Mouse (Mus musculus): ENCODE data around the gene Tff1.
A peak's percentile ranks its signal among the peaks of the same experiment; 100 is the strongest.

Tff1 gene

GRCm38 (mm10) chr17:31153785-31154184, 11.3 kb downstream of the Tff1 start:
- DNase-seq (ENCODE audit: low read depth, low spot score): no peak

- no peak for DNase-seq (ENCODE audit: low read depth, low spot score)
Observed at GRCm38 (mm10) chr17:31152966-31153499, 12.0 kb downstream of the Tff1 start.

- DNase-seq (ENCODE audit: low read depth, low spot score): no peak
Observed at GRCm38 (mm10) chr17:31152512-31152911, 12.6 kb downstream of the Tff1 start.

GRCm38 (mm10) chr17:31145998-31146397, 19.1 kb downstream of the Tff1 start:
- DNase-seq (ENCODE audit: low read depth, low spot score): no peak

GRCm38 (mm10) chr17:31144040-31145037, 20.7 kb downstream of the Tff1 start, which contains the start of gene Tff2:
TSS of gene Tff2 (minus strand) at chr17:31144282.
- DNase-seq (ENCODE audit: low read depth, low spot score): no peak

- no peak for DNase-seq (ENCODE audit: low read depth, low spot score)
Observed at GRCm38 (mm10) chr17:31142116-31142515, 23.0 kb downstream of the Tff1 start.

- DNase-seq (ENCODE audit: low read depth, low spot score): no peak
Observed at GRCm38 (mm10) chr17:31138398-31138797, 26.7 kb downstream of the Tff1 start.

GRCm38 (mm10) chr17:31136821-31137220, 28.3 kb downstream of the Tff1 start:
- DNase-seq (ENCODE audit: low read depth, low spot score): no peak

- no peak for DNase-seq (ENCODE audit: low read depth, low spot score)
Observed at GRCm38 (mm10) chr17:31136291-31136690, 28.8 kb downstream of the Tff1 start.

- DNase-seq (ENCODE audit: low read depth, low spot score): no peak
Observed at GRCm38 (mm10) chr17:31134913-31135312, 30.2 kb downstream of the Tff1 start.

GRCm38 (mm10) chr17:31133776-31134175, 31.3 kb downstream of the Tff1 start:
- DNase-seq (ENCODE audit: low read depth, low spot score): no peak

- no peak for DNase-seq (ENCODE audit: low read depth, low spot score)
Observed at GRCm38 (mm10) chr17:31131269-31131821, 33.7 kb downstream of the Tff1 start.

- DNase-seq (ENCODE audit: low read depth, low spot score): no peak
Observed at GRCm38 (mm10) chr17:31129452-31129851, 35.6 kb downstream of the Tff1 start, which contains the start of gene Tff3. TSS of gene Tff3 (minus strand) at chr17:31129646.

- no peak for DNase-seq (ENCODE audit: low read depth, low spot score)
Observed at GRCm38 (mm10) chr17:31128708-31129318, 36.3 kb downstream of the Tff1 start.

GRCm38 (mm10) chr17:31125548-31126266, 39.4 kb downstream of the Tff1 start:
- DNase-seq (ENCODE audit: low read depth, low spot score): no peak

GRCm38 (mm10) chr17:31121975-31122374, 43.1 kb downstream of the Tff1 start:
- DNase-seq (ENCODE audit: low read depth, low spot score): no peak

- peak; percentile 48 for DNase-seq (ENCODE audit: low read depth, low spot score)
Observed at GRCm38 (mm10) chr17:31119429-31119828, 45.6 kb downstream of the Tff1 start.

- DNase-seq (ENCODE audit: low read depth, low spot score): no peak
Observed at GRCm38 (mm10) chr17:31117946-31118345, 47.1 kb downstream of the Tff1 start.

- no peak for DNase-seq (ENCODE audit: low read depth, low spot score)
Observed at GRCm38 (mm10) chr17:31116063-31116462, 49.0 kb downstream of the Tff1 start.

- DNase-seq (ENCODE audit: low read depth, low spot score): no peak
Observed at GRCm38 (mm10) chr17:31113191-31113856, 51.8 kb downstream of the Tff1 start.

All from WW6 (cell line).